Mouse (Mus musculus) embryonic facial prominence, embryonic 11.5 days (tissue): ENCODE data around the gene Akap2. TPM values are rescaled to one million over a fixed set of nuclear protein-coding genes. Genes with fewer than 3 reads are reported as not detected.

ENCODE experiments used
- ATAC-seq: fragments of 200-750 bp; cut with Nextera tagmentation; replicated peaks from 2 replicates; pipeline ENCODE4 v1.8.0; 2017; ENCODE audit warnings: low read depth; ENCODE audit not compliant: insufficient number of reproducible peaks, low FRiP score, low TSS enrichment
- DNase-seq: peaks from one replicate; pipeline ENCODE4 v3.0.0-alpha.2; 2015; ENCODE audit warnings: low spot score
- H3K27ac ChIP-seq: fragments of 300-500 bp; sonication (generic); replicated peaks from 2 replicates; pipeline ENCODE4 v1.5.1; 2014; ENCODE audit warnings: mild to moderate bottlenecking, low read depth, low read length, control low read depth
- H3K27me3 ChIP-seq: fragments of 300-500 bp; sonication (generic); 2 replicates; pipeline ENCODE4 v1.6.1; 2014; ENCODE audit warnings: mild to moderate bottlenecking, low read length, moderate library complexity, mixed read lengths; ENCODE audit not compliant: control insufficient read depth, insufficient read depth
- H3K36me3 ChIP-seq: fragments of 300-500 bp; sonication (generic); replicated peaks from 2 replicates; pipeline ENCODE4 v1.6.1; 2014; ENCODE audit warnings: low read depth, mild to moderate bottlenecking, low read length, moderate library complexity, mixed read lengths; ENCODE audit not compliant: control insufficient read depth, insufficient read depth
- H3K4me1 ChIP-seq: fragments of 300-500 bp; sonication (generic); 2 replicates; pipeline ENCODE4 v1.6.1; 2014; ENCODE audit warnings: low read length, mixed read lengths; ENCODE audit not compliant: control insufficient read depth, insufficient read depth
- H3K4me2 ChIP-seq: fragments of 300-500 bp; sonication (generic); 2 replicates; pipeline ENCODE4 v1.6.1; 2014; ENCODE audit warnings: low read depth, mild to moderate bottlenecking, control low read depth, low read length, moderate library complexity
- H3K4me3 ChIP-seq: fragments of 300-500 bp; sonication (generic); 2 replicates; pipeline ENCODE4 v1.5.1; 2014; ENCODE audit warnings: low read depth, low read length, control low read depth
- H3K9ac ChIP-seq: fragments of 300-500 bp; sonication (generic); replicated peaks from 2 replicates; pipeline ENCODE4 v1.6.1; 2014; ENCODE audit warnings: mild to moderate bottlenecking, control low read depth, low read length
- H3K9me3 ChIP-seq: fragments of 300-500 bp; sonication (generic); replicated peaks from 2 replicates; pipeline ENCODE4 v1.6.1; 2016; ENCODE audit warnings: mild to moderate bottlenecking, low read length, inconsistent platforms, mixed read lengths; ENCODE audit not compliant: control insufficient read depth
- WGBS: fragments of 180-500 bp; shearing (Covaris S2); extraction: QIAGEN DNeasy Blood & Tissue Kit; methylation state at CpG from one replicate; pipeline ENCODE4 v1.1.7; 2014; 5-methylcytosine and 5-hydroxymethylcytosine counted together
- polyA plus RNA-seq: library from polyadenylated mRNA; unstranded; fragments of >200 nt; fragmentation: Nextera tagmentation; extraction: Ambion mirVana; gene quantifications from 2 replicates; pipeline ENCODE4 v1.2.1, GENCODE M21; 2014

Gene Akap2
- polyA plus RNA-seq, 1 experiment from 2014 or later: 24.0 TPM

DNA sequence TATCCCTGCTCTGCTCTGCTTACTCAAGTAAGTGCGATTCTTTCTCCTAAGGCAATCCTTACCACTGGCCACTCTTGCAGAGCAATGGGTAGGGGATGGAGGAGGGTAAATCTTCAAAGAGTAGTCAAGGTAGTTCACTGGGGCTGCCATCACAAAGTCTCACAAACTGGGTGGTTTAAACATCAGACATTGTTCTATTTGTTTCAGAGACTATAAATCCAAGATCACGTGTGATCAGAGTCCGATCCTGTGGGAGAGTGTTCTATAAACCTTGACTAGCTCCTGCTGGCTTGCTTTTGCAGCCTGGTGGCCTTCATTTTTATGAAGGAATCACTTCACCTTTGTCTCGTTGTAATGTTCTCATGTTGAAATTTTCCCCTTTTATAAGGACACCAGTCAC is 199.3 kb downstream of the Akap2 start:
- no peaks in the 10 kb centered on the region for H3K4me1 ChIP-seq
- no peak for DNase-seq
- H3K4me2 ChIP-seq: no peak overlapping the region
- H3K4me3 ChIP-seq: no peak overlapping the region
- H3K9ac ChIP-seq: no peak overlapping the region
- H3K27me3 ChIP-seq: no peaks in the 10 kb centered on the region
- ATAC-seq: no peak
- no peaks in the 10 kb centered on the region for H3K9me3 ChIP-seq
- no peak overlapping the region for H3K27ac ChIP-seq
- no peaks in the 10 kb centered on the region for H3K36me3 ChIP-seq
- 82% methylated on average over 4 of the region's 4 CpGs for WGBS

DNA sequence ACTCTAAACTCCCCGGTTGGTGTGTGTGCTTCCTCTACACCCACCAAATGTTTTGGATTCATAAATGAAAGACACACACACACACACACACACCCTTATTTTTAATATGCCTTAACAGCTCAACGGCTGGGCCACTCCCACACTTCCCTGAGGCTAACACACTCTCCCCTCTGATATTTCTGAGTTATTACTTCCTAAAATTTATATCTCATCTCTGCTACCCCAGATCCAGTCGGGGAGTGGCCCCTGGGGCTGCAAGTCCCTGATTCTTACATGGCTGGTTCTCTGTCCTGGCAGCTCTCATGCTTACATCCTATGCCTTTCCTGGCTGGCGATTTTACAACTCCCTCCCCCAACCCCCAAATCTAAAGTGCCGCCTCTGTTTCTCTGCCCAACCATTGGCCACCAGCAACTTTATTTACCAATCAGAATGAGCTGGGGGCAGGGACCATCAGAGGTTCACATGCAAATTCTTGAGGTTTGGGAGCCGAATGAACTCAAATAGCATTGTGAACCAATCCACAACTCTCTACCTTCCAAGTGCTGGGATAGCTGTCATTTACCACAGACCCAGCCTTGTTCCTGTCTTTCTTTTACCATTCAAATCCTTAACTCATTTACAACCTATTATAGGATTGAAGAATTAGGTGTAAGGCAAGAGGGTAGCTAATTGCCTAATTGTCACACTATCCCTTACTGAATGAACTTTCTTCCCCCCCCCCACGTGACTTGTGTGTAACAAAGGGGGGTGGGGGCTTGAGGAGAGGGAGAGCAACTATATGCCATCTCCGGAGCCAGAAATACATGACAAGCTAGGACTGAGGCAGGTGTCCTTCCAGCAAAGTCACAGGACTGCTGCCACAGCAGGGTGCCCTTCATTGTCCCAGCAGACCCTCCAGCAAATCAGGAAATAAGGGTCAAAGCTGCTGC is 202.3 kb downstream of the Akap2 start:
- H3K27me3 ChIP-seq: no peaks in the 10 kb centered on the region
- DNase-seq (peak; percentile 57), ATAC-seq (no peak)
- no peak overlapping the region for H3K27ac ChIP-seq
- H3K4me2 ChIP-seq: no peak overlapping the region
- no peaks in the 10 kb centered on the region for H3K36me3 ChIP-seq
- H3K9ac ChIP-seq: no peak overlapping the region
- no peaks in the 10 kb centered on the region for H3K9me3 ChIP-seq
- WGBS: 21% methylated on average over 8 of the region's 8 CpGs
- H3K4me3 ChIP-seq: no peak overlapping the region
- H3K4me1 ChIP-seq: no peaks in the 10 kb centered on the region

DNA sequence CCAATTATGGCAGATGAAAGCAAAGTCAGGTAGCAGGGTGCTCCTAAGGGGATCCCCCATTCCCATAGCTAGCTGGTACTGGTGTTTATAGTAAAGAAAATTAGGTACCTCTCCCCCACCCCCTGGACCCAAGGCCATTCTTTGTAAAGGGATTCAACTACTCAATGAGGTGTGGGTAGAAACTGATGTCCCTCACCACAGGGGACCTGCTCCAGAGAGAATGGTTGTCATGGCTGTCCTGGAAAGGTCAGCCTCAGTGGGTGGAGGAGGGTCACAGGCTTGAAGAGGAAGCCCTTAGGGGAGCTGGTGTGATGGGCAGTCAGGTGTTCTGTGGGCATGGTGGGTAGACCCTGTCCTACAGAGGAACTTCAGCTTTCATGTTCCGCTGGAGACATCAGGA is 203.1 kb downstream of the Akap2 start:
- Histone ChIP-seq H3K36me3 (no peaks in the 10 kb centered on the region), H3K9me3 (no peaks in the 10 kb centered on the region), H3K4me3 (no peak overlapping the region), H3K4me2 (no peak overlapping the region), H3K9ac (no peak overlapping the region), H3K4me1 (no peaks in the 10 kb centered on the region), H3K27me3 (no peaks in the 10 kb centered on the region), H3K27ac (no peak overlapping the region)
- ATAC-seq: no peak
- WGBS: 91% methylated on average over 1 of the region's 1 CpGs
- DNase-seq: no peak

DNA sequence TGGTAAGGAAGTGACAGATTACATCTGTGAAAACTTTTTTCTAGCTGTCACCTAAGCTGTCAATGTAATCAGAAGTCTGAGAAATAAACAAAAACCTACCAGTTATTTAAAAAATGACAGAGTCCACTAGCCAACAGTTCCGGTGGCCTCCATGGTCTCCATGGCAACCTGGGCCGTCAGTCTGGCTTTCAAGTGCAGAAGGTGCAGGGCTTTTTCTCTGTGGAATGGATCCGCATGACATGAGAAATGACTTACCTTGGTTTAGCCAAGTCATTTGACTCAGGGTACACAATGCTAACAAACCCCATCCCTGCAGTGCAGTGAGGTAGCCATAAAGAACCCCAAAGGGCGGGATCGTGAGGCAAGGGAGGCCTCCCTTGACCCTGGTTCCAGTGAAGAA is 204.7 kb downstream of the Akap2 start:
- DNase-seq (no peak), ATAC-seq (no peak)
- Histone ChIP-seq H3K9ac (no peak overlapping the region), H3K9me3 (no peaks in the 10 kb centered on the region), H3K27ac (no peak overlapping the region), H3K4me1 (no peaks in the 10 kb centered on the region), H3K27me3 (no peaks in the 10 kb centered on the region), H3K4me2 (no peak overlapping the region), H3K4me3 (no peak overlapping the region), H3K36me3 (no peaks in the 10 kb centered on the region)
- 67% methylated on average over 5 of the region's 5 CpGs for WGBS

DNA sequence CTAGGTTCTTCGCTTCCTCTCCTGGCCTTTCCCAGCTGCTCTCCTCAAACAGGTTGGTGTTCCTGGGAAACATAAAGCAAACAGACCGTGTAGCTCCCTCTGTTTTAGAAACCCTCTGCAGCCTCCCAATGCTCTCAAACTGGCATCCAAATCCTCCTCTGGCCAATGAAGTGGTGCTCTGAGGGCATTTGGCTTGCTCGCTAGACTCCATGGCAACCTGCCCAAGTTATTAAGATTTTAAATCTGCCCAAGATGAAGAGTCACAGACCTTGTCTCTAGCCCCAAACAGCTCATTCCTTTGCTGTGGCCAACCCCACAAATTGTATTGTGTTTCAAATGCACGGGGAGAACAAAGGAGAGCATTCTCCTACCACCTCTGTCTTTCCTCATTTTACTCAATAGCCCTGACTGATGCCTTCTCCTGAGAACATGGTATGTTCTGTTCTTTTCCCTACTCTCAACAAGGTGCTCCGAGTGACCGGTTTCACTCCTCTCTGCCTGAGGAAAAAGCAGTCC is 207.2 kb downstream of the Akap2 start:
- 80% methylated on average over 6 of the region's 6 CpGs for WGBS
- no peak for ATAC-seq
- Histone ChIP-seq H3K4me1 (no peaks in the 10 kb centered on the region), H3K4me2 (no peak overlapping the region), H3K4me3 (no peak overlapping the region), H3K9me3 (no peaks in the 10 kb centered on the region), H3K36me3 (no peaks in the 10 kb centered on the region), H3K27me3 (no peaks in the 10 kb centered on the region), H3K9ac (no peak overlapping the region), H3K27ac (no peak overlapping the region)
- no peak for DNase-seq

DNA sequence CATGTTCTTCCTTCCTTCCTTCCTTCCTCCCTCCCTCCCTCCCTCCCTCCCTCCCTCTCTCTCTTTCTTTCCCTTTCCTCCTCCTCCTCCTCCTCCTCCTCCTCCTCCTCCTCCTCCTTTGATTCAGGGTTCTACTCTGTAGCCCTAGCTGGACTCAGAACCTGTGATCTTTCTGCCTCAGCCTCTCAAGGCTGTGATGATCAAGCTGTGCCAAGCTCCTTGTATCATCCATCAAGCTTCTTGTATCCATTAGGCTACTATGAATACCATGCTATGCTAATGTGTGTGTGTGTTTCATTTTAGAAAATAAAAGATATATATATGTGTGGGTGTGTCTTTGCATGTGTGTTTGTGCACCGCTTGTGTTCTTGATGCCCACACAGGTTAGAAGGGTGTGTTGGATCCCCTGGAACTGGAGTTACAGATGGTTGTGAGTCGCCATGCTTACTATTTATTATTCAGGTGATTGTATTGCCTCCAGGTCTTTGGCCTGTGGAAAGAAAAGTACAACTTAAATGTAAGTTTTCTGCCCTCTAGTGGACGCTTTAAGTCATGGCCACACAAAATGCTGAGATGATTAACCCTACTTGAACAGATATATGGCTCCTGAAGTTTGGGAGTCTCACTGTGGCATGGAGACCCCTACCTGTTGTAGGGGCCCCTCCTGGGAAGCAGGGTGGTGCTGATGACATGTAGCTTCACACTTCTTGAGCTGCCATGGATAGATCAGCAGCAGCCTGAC is 210.2 kb downstream of the Akap2 start:
- H3K36me3 ChIP-seq: no peaks in the 10 kb centered on the region
- no peaks in the 10 kb centered on the region for H3K9me3 ChIP-seq
- no peak overlapping the region for H3K9ac ChIP-seq
- H3K4me1 ChIP-seq: no peaks in the 10 kb centered on the region
- DNase-seq: peak; percentile 85
- H3K4me3 ChIP-seq: no peak overlapping the region
- no peak for ATAC-seq
- 26% methylated on average over 3 of the region's 3 CpGs for WGBS
- no peaks in the 10 kb centered on the region for H3K27me3 ChIP-seq
- no peak overlapping the region for H3K27ac ChIP-seq
- H3K4me2 ChIP-seq: no peak overlapping the region

DNA sequence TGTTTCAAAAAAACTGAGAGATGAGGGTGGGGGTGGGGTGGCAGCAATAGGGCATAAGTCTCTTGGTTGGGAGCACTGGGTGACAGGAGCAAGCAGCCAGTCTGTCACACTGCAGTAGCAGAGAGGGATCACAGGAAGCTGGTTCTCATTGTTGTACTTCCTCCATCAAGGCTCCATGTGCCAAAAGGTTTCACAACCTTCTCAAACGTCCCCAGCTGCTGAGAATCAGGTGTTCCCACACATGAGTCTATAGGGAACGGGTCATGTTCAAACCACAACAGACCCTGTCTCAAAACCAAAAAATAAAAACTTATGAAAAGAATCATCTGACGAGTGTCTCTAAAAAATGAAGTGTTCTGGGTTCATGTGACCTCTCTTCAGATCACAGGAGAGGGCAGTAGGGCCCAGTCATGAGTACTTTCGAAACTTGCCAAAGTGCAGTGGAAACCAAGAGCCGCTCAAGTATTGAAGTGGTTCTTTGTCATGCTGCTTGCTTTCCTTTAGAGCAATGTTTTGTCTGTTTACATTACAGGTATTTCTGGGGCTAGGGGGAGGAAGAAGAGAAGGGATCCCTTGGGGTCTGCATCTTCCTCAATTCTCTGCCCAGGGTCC is 213.2 kb downstream of the Akap2 start:
- no peak for ATAC-seq
- Histone ChIP-seq H3K4me2 (no peak overlapping the region), H3K36me3 (no peaks in the 10 kb centered on the region)

More for the DNA sequence above, 213.2 kb downstream of the Akap2 start:
- H3K4me3 ChIP-seq: no peak overlapping the region
- no peak overlapping the region for H3K27ac ChIP-seq
- no peaks in the 10 kb centered on the region for H3K27me3 ChIP-seq
- H3K4me1 ChIP-seq: no peaks in the 10 kb centered on the region
- no peak overlapping the region for H3K9ac ChIP-seq
- WGBS: 71% methylated on average over 5 of the region's 5 CpGs
- H3K9me3 ChIP-seq: no peaks in the 10 kb centered on the region
- no peak for DNase-seq
